Mouse (Mus musculus) adrenal gland (tissue): Measurements from ENCODE around the gene Oprd1.

Experiments used
- intact Hi-C: fragments of 180-260 bp; cut with DNase I; formaldehyde crosslinking; loops from one replicate; pipeline ENCODE4 v1.15.1; 2025

Gene Oprd1

GRCm38 (mm10) chr4:132137013-132137412 is 7.3 kb downstream of the Oprd1 start:
- intact Hi-C loops: no loop called here

GRCm38 (mm10) chr4:132133920-132134319 is 10.4 kb downstream of the Oprd1 start:
- intact Hi-C loops: no loop called here

GRCm38 (mm10) chr4:132133381-132133780 is 10.9 kb downstream of the Oprd1 start:
- intact Hi-C loops: no loop called here

- intact Hi-C loops: no loop called here
Measured at GRCm38 (mm10) chr4:132132297-132132696, 12.0 kb downstream of the Oprd1 start.

- intact Hi-C loops: no loop called here
Measured at GRCm38 (mm10) chr4:132131790-132132189, 12.5 kb downstream of the Oprd1 start.

- intact Hi-C loops: no loop called here
Measured at GRCm38 (mm10) chr4:132131116-132131515, 13.2 kb downstream of the Oprd1 start.

GRCm38 (mm10) chr4:132130645-132131044 is 13.6 kb downstream of the Oprd1 start:
- intact Hi-C loops: no loop called here

- intact Hi-C loops: no loop called here
Measured at GRCm38 (mm10) chr4:132130134-132130533, 14.2 kb downstream of the Oprd1 start.

- intact Hi-C loops: no loop called here
Measured at GRCm38 (mm10) chr4:132128997-132129636, 15.2 kb downstream of the Oprd1 start.

- intact Hi-C loops: no loop called here
Measured at GRCm38 (mm10) chr4:132127091-132127490, 17.2 kb downstream of the Oprd1 start.

GRCm38 (mm10) chr4:132123166-132123565 is 21.1 kb downstream of the Oprd1 start:
- intact Hi-C loops: no loop called here

- intact Hi-C loops: no loop called here
Measured at GRCm38 (mm10) chr4:132121674-132122073, 22.6 kb downstream of the Oprd1 start.

GRCm38 (mm10) chr4:132119566-132119965 is 24.7 kb downstream of the Oprd1 start:
- intact Hi-C loops: no loop called here

- intact Hi-C loops: no loop called here
Measured at GRCm38 (mm10) chr4:132116315-132116714, 28.0 kb downstream of the Oprd1 start.

- intact Hi-C loops: no loop called here
Measured at GRCm38 (mm10) chr4:132113411-132114095, 30.7 kb downstream of the Oprd1 start.

- intact Hi-C loops: no loop called here
Measured at GRCm38 (mm10) chr4:132111227-132111626, 33.1 kb downstream of the Oprd1 start.

- intact Hi-C loops: no loop called here
Measured at GRCm38 (mm10) chr4:132108221-132108620, 36.1 kb downstream of the Oprd1 start.

GRCm38 (mm10) chr4:132101152-132101551 is 43.1 kb downstream of the Oprd1 start:
- intact Hi-C loops: no loop called here

GRCm38 (mm10) chr4:132099548-132099947 is 44.7 kb downstream of the Oprd1 start:
- intact Hi-C loops: loop anchor here (10.0 kb wide), 1 partner anchor 235 kb away; no protein-coding TSS in a partner anchor

GRCm38 (mm10) chr4:132095043-132095442 is 49.2 kb downstream of the Oprd1 start:
- intact Hi-C loops: loop anchor here (10.0 kb wide), 1 partner anchor 240 kb away; no protein-coding TSS in a partner anchor

GRCm38 (mm10) chr4:132093928-132094327 is 50.4 kb downstream of the Oprd1 start:
- intact Hi-C loops: loop anchor here (10.0 kb wide), 1 partner anchor 241 kb away; no protein-coding TSS in a partner anchor

- intact Hi-C loops: loop anchor here (10.0 kb wide), 1 partner anchor 242 kb away; no protein-coding TSS in a partner anchor
Measured at GRCm38 (mm10) chr4:132093136-132093535, 51.1 kb downstream of the Oprd1 start.

GRCm38 (mm10) chr4:132088921-132089320 is 55.4 kb downstream of the Oprd1 start:
- intact Hi-C loops: loop anchor here (2.0 kb wide), 1 partner anchor 90 kb away; no protein-coding TSS in a partner anchor
